Mouse (Mus musculus) CH12F3 (cell line): ENCODE results near the gene Rab3il1.

Experiments used
- in situ Hi-C: fragments of 300-500 bp; cut with MboI; formaldehyde crosslinking; loops from 2 replicates; pipeline ENCODE4 v1.14.3; 2020; ENCODE audit warnings: low sequenced_read_pairs

Rab3il1 gene

DNA sequence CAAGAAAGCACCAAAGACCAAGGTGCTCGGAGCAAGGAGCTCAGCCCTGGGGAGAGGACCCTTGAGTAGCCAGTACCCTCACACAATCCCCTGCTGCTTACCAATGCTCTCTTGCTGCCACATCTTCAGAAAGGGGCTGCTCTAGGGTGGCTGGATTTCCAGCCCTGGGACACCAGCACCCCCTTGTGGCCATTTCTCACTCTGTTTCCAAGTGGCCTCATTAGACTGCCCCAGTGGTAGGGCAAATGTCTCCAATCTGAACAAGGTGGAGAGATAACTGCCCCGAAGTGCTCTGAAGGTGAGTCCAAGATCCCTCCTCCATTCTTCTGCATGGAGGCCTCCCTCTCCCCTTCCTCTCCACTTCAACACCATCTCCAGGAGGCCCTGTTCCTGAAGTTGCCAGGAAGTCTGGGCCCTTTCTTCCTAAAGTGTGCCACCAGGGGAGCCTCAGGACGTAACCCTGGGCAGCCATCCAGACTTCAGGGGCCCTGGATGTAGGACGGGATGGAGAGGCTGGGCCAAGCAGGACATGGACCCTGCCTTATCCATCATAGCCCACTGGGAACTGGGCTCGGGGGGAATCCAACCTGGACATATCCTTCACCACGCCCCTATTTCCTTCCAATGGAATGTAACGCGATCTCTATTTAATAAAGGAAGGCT is 33.4 kb downstream of the Rab3il1 start:
- in situ Hi-C loops, result loop anchor here (5.0 kb wide), 2 partner anchors 38 to 123 kb away; no protein-coding TSS in a partner anchor

DNA sequence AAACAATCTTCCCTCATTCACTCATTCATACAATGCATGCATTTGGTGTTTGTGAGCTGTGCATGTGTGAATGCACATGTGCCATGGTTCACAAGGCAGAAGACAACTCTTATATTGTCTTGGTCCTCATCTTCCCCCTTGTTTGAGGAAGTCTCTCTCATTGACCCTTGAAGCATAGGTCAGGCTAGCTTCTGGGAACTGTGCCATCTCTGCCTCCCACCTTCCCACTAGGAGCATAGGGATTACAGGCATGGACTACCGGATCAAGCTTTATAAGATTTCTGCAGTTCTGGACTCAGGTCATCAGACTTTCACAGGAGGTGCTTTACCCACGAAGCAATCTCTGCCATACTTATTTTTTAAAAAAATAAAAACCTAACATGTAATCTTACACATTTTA is 36.1 kb downstream of the Rab3il1 start:
- in situ Hi-C loops, result no loop called here

- in situ Hi-C loops, result no loop called here
These were observed 36.9 kb downstream of the Rab3il1 start for GRCm38 (mm10) chr19:10038364-10038763.

GRCm38 (mm10) chr19:10038910-10039309 is 37.4 kb downstream of the Rab3il1 start:
- in situ Hi-C loops, result no loop called here

GRCm38 (mm10) chr19:10039615-10040014 is 38.1 kb downstream of the Rab3il1 start:
- in situ Hi-C loops, result no loop called here

DNA sequence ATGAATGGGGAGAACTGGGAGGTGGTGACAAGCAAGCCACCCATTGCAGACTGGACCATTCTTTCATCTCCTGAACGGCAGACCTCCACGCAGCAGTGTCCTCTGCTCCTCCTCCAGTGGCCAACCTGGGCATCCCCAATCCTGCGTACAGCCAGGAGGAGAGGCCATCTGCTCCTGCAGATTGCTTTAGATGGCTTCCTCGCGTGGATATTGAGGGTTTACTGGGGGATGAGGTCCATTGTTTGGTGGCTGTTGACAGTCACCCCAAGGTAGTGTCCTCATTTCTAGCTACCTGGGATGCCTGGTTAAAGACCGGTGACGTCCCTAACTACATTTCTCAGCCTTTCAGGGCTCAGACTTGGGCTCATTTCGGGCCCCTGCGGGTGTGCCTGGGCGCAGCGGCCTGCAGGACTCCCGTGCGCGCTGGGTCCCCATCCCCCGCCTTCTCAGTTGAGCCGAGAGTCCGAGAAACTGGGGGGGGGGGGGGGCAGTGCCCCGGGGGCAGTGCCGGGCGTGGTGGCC is 39.5 kb downstream of the Rab3il1 start:
- in situ Hi-C loops, result no loop called here

DNA sequence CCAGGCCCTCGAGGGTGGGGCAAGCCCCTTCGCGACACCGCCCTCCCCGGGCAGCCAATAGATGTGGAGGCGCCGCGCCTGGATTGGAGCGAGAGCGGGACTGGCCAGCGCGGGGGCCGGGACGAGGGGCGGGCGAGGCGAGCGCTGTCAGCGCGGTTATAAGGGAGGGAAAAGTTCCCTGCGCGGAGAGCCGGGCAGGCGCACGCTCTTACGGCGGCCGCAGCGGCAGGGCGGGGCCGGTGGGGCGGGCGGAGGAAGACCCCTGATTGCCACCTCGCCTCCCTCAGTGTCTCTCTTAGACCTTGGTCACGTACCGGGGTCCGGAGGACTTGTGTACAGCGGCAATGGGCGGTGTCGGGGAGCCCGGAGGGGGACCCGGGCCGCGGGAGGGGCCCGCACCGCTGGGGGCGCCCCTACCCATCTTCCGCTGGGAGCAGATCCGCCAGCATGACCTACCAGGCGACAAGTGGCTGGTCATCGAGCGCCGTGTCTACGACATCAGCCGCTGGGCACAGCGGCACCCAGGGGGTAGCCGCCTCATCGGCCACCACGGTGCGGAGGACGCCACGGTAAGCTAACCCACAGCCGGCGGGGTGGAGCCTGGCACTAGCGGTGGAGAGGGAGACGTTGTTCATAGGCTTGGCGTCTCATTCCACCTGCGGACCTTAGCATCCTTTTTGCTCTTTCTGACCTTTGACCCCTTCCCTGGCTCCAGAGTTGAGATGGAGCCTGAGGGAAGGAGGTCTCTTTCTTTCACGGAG is 40.1 kb downstream of the Rab3il1 start, which contains the start of gene Fads3:
Fads3 (plus strand) TSS at position 182 of the 761 bp plus-strand sequence.
- in situ Hi-C loops, result no loop called here

GRCm38 (mm10) chr19:10042232-10042631 is 40.8 kb downstream of the Rab3il1 start:
- in situ Hi-C loops, result no loop called here

DNA sequence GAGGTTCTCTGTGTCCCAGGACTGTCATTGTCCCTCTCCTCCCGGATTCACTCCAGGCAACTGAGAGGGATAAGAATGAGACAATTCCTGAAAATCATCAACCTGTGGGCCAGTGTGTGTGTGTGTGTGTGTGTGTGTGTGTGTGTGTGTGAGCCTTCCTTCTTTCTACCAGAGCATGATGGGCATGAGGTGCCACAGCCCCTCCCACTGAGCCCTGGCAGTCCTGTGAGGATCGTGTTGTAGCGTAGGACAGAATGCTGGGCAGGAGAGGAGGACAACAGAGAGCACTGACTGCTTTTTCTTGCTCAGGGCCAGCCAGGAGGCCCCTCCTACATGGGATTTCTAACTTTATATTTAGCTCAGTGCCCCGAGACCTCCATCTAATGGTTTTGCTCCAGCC is 41.3 kb downstream of the Rab3il1 start:
- in situ Hi-C loops, result no loop called here

- in situ Hi-C loops, result no loop called here
These were observed 42.2 kb downstream of the Rab3il1 start for GRCm38 (mm10) chr19:10043643-10044042.

GRCm38 (mm10) chr19:10045707-10046106 is 44.2 kb downstream of the Rab3il1 start:
- in situ Hi-C loops, result no loop called here

DNA sequence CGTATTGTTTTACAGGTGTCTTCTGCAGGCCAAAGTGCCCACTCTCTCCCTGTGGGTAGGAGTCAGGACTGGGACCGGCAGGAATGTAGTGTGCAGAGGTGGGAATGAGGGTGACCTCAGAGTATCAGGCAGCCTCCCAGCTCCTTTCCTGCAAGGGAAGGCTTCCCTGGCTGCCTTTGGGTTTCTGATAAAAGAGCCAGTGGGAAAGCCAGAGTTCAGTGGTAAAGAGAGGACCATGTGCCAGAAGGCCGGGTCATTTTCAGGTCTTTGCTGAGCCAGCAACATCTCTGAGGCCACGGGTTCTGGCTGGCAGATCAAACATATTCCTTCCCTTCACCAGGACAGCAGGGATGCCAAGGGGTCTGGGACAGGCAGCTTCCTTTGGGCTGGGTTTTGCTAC is 44.9 kb downstream of the Rab3il1 start:
- in situ Hi-C loops, result no loop called here

DNA sequence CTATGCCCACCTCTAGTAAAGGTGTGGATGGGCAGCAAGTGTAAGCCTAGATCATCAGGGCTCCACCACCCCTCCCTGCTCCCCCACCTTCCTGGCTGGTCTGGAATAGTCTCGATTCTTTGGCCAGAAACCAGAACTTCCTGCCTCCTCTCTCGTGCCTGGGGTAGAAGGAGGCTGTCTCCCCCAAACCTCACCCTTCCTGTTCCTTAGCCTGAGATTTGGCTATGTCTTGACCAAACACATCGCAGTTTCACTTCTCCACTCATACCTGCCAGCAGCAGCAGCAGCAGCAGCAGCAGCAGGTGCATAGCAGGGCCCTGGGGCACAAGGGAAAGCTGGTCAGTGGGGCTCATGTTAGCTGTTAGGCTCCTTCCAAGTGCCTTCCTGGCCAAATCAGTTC is 45.5 kb downstream of the Rab3il1 start:
- in situ Hi-C loops, result no loop called here

GRCm38 (mm10) chr19:10049533-10049932 is 48.1 kb downstream of the Rab3il1 start:
- in situ Hi-C loops, result no loop called here

- in situ Hi-C loops, result no loop called here
These were observed 49.0 kb downstream of the Rab3il1 start for GRCm38 (mm10) chr19:10050438-10050837.

- in situ Hi-C loops, result no loop called here
These were observed 51.2 kb downstream of the Rab3il1 start for GRCm38 (mm10) chr19:10052698-10053097.

DNA sequence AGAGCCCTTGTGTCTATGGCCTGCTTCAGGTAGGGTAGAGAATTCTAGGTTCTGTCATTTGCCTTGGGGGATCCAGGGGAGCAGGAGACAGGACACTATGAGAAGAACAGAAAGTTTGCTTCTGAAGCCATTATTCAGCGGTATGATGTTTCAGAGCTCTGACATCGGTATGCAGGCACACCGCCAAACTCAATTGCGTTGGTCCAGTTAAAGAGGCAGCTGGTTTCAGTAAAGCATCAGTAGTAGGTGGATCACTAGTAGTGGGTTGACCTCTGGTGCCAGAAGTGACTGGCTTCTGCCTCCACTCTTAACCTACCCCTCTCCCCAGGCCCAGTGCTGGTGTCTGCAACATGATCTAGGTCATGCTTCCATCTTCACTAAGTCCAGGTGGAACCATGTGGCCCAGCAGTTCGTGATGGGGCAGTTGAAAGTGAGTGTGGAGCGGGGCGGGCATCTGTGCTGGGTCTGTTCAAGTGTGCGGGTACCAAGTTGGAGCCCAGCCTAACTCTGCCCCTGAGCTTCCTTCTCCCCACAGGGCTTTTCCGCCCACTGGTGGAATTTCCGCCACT is 52.3 kb downstream of the Rab3il1 start:
- in situ Hi-C loops, result no loop called here

DNA sequence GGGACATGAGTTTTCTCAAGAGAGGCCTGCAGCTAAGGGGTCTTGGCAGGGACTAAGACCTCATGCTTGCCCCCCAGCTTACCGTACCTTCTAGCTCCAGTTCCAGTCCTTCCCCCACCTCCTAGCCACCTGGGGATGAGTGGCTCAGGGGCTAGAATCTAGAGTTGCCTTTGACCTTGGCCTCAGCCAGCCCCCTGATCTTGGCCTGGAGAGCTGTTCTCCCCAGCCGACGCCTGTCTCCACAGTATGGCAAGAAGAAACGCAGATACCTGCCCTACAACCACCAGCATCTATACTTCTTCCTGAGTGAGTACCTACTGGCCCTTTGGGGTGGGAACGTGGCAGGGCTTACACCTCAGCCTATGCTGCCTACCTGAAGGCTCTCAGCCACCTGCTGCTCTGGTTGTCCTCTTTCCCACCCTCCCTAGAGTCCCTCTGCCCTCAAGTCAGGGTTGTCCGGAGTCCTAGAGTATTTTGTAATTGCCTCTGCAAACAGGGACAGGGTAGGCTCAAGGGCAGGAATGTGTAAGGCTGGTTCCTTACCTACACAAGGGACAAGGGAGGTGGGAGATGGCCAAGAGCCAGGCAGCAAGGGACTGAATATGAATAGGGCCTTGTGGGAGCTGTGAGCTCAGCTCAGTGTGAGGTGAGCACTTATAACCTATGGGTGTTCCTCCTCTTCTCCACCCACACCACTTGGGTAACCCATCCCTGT is 53.0 kb downstream of the Rab3il1 start:
- in situ Hi-C loops, result no loop called here

DNA sequence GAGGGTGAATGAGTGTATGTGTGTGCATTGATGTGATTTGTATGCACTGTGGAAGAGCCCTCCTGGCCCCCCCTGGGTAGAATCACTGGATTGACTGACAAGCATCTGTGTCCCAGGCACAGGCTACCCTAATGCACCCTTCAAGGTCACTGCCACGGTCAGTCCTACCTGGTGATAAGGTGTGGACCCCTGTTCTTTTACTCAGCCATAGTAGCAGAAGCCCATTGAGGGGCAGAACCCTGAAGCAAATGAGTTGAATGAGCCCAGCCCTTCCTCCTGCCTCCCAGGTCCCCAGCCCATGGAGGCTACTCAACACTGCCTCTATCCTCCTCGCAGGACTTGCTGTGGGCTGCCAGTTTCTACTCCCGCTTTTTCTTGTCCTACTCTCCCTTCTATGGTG is 53.8 kb downstream of the Rab3il1 start:
- in situ Hi-C loops, result no loop called here

GRCm38 (mm10) chr19:10055783-10056660 is 54.6 kb downstream of the Rab3il1 start:
- in situ Hi-C loops, result no loop called here
